Mouse (Mus musculus): ENCODE results near the gene Abcb8. TPM values are rescaled to one million over a fixed set of nuclear protein-coding genes. Genes with fewer than 3 reads are reported as not detected.
A peak's percentile ranks its signal among the peaks of the same experiment; 100 is the strongest.

Abcb8 gene
- total and polyA plus RNA-seq, 3 experiments = 76.9 to 124 TPM; not detected in 1

- peaks cover 0 to 52% of the 10 kb centered on the region in 2 experiments; a peak in 2 of 4 replicates for H3K36me3 ChIP-seq (ENCODE audit: control insufficient read depth in 1 of 2, insufficient read depth in 2 of 2, low read length in 2 of 2)
- H3K9ac ChIP-seq (ENCODE audit: control insufficient read depth, low read depth, low read length, poor library complexity, severe bottlenecking) = peak overlapping the region; percentile 48
- H3K79me2 ChIP-seq (ENCODE audit: control insufficient read depth, insufficient read depth, low read length, poor library complexity) = no peaks in the 10 kb centered on the region; the same call in 1 of the 2 replicates
- peaks cover 22 to 72% of the 10 kb centered on the region in 2 experiments for H3K4me1 ChIP-seq (ENCODE audit: control insufficient read depth in 1 of 2, insufficient read depth in 2 of 2, low read length in 2 of 2)
- H3K27ac ChIP-seq (ENCODE audit: control insufficient read depth, low read depth, low read length) = peak overlapping the region; percentile 77; the same call in 1 of the 2 replicates
- H3K4me3 ChIP-seq (ENCODE audit: control insufficient read depth in 1 of 2, insufficient read depth in 1 of 2, low read depth in 2 of 2, low read length in 2 of 2) = peak overlapping the region in 1 of 2 experiments; percentile 18; a peak in 1 of 4 replicates
- no peaks in the 10 kb centered on the region for H3K9me3 ChIP-seq (replicated peaks; ENCODE audit: insufficient read depth, low read length)
- H3K27me3 ChIP-seq (ENCODE audit: control insufficient read depth in 1 of 2, insufficient read depth in 2 of 2, low read length in 2 of 2) = no peaks in the 10 kb centered on the region
- peak; percentile 89 for DNase-seq (ENCODE audit: low read depth, low spot score)
- TF ChIP-seq RCOR1 (IDR thresholded peaks at IDR 0.05; ENCODE audit: low read depth, low read length) (peak; percentile 97), TBP (IDR thresholded peaks at IDR 0.05; ENCODE audit: low read depth, low read length) (peak; percentile 66), MAFK (IDR thresholded peaks at IDR 0.05; ENCODE audit: borderline replicate concordance, low read depth, low read length) (peak; percentile 16; the same call in 1 of the 2 replicates), CHD2 (IDR thresholded peaks at IDR 0.05; ENCODE audit: low read length) (no peak; the same call in 1 of the 2 replicates), TCF12 (IDR thresholded peaks at IDR 0.05; ENCODE audit: low read depth, low read length) (peak; percentile 97), GATA1 (IDR thresholded peaks at IDR 0.05; ENCODE audit: low read depth, low read length) (peak; percentile 96), MYC (IDR thresholded peaks at IDR 0.05; ENCODE audit: low read depth, low read length) (0 out of 2 replicates have a peak, but pooled peaks have one; percentile 56), POLR2AphosphoS2 (IDR thresholded peaks at IDR 0.05; ENCODE audit: low read length) (peak; percentile 30; the same call in 1 of the 2 replicates), TAL1 (IDR thresholded peaks at IDR 0.05; ENCODE audit: low read length) (peak; percentile 79), KAT2A (conservative IDR thresholded peaks at IDR 0.05; ENCODE audit: low read depth, low read length) (no peak), MYB (IDR thresholded peaks at IDR 0.05; ENCODE audit: low read depth, low read length) (peak; percentile 94), ELF1 (IDR thresholded peaks at IDR 0.05; ENCODE audit: low read depth, low read length) (no peak; the same call in 1 of the 2 replicates), ETS1 (IDR thresholded peaks at IDR 0.05; ENCODE audit: low read depth, low read length) (peak; percentile 84), NELFE (IDR thresholded peaks at IDR 0.05; ENCODE audit: low read depth, low read length) (no peak; the same call in 1 of the 2 replicates), EP300 (IDR thresholded peaks at IDR 0.05; ENCODE audit: low read depth in 1 of 2, low read length in 2 of 2) (peak; percentile 95 to 98), ZNF384 (IDR thresholded peaks at IDR 0.05; ENCODE audit: low read depth, low read length) (no peak), SIN3A (IDR thresholded peaks at IDR 0.05; ENCODE audit: low read length) (peak; percentile 92), MAZ (IDR thresholded peaks at IDR 0.05; ENCODE audit: low read depth, low read length) (peak; percentile 53)
These were observed 13.0 kb upstream of the Abcb8 start for GRCm38 (mm10) chr5:24380499-24380898.

DNA sequence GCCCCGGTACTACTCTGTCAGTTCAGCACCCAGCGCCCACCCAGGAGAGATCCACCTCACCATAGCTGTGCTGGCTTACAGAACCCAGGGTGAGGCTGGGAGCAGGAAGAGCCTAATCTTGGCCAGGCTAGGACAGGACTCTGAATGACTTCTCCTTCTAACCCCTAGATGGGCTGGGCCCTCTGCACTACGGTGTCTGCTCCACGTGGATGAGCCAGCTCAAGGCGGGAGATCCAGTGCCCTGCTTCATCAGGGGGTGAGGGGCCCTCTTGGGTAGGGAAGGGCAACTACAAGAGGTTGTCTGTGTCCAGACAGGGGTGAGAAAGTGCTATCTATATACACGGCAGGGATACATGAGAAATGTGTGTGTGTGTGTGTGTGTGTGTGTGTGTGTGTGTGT is 12.0 kb upstream of the Abcb8 start:
- Histone ChIP-seq H3K27me3 (ENCODE audit: control insufficient read depth in 1 of 2, insufficient read depth in 2 of 2, low read length in 2 of 2) (no peaks in the 10 kb centered on the region), H3K9me3 (replicated peaks; ENCODE audit: insufficient read depth, low read length) (no peaks in the 10 kb centered on the region), H3K9ac (ENCODE audit: control insufficient read depth, low read depth, low read length, poor library complexity, severe bottlenecking) (peak overlapping the region; percentile 48), H3K27ac (ENCODE audit: control insufficient read depth, low read depth, low read length) (peak overlapping the region; percentile 53), H3K4me1 (ENCODE audit: control insufficient read depth in 1 of 2, insufficient read depth in 2 of 2, low read length in 2 of 2) (peaks cover 22 to 76% of the 10 kb centered on the region in 2 experiments), H3K4me3 (ENCODE audit: control insufficient read depth in 1 of 2, insufficient read depth in 1 of 2, low read depth in 2 of 2, low read length in 2 of 2) (peak overlapping the region in 1 of 2 experiments; percentile 10; a peak in 1 of 4 replicates), H3K79me2 (ENCODE audit: control insufficient read depth, insufficient read depth, low read length, poor library complexity) (peaks cover 8% of the 10 kb centered on the region), H3K36me3 (ENCODE audit: control insufficient read depth in 1 of 2, insufficient read depth in 2 of 2, low read length in 2 of 2) (peaks cover 0 to 56% of the 10 kb centered on the region in 2 experiments; a peak in 2 of 4 replicates)
- TF ChIP-seq CTCF (IDR thresholded peaks at IDR 0.05 in 2 of 3, conservative IDR thresholded peaks at IDR 0.05 in 1 of 3; ENCODE audit: control insufficient read depth in 1 of 3, insufficient read depth in 1 of 3, low read depth in 2 of 3, low read length in 3 of 3, poor library complexity in 1 of 3, severe bottlenecking in 1 of 3) = no peak
- TF ChIP-seq TCF12 (IDR thresholded peaks at IDR 0.05; ENCODE audit: low read depth, low read length) = 0 out of 2 replicates have a peak, but pooled peaks have one; percentile 43
- peak; percentile 89 for TF ChIP-seq MXI1 (IDR thresholded peaks at IDR 0.05; ENCODE audit: low read depth, low read length)
- 0 out of 4 replicates have a peak, but pooled peaks of 1 of the 2 experiments have one; percentile 19 for TF ChIP-seq EP300 (IDR thresholded peaks at IDR 0.05; ENCODE audit: low read depth in 1 of 2, low read length in 2 of 2)
- peak; percentile 91 for TF ChIP-seq MAX (IDR thresholded peaks at IDR 0.05; ENCODE audit: low read length)
- TF ChIP-seq TBP (IDR thresholded peaks at IDR 0.05; ENCODE audit: low read depth, low read length) = no peak
- TF ChIP-seq E2F4 (IDR thresholded peaks at IDR 0.05; ENCODE audit: borderline replicate concordance, low read depth, low read length) = peak; percentile 31; the same call in 1 of the 2 replicates
- TF ChIP-seq MYC (IDR thresholded peaks at IDR 0.05; ENCODE audit: low read depth, low read length) = peak; percentile 75; the same call in 1 of the 2 replicates
- DNase-seq (ENCODE audit: low read depth, low spot score) = peak; percentile 80
